Mouse (Mus musculus) brain, embryonic 18.5 days (tissue): ENCODE data around the gene Tm4sf1.

ENCODE experiments used
- DNase-seq: peaks from one replicate; pipeline ENCODE4 v3.0.0-alpha.2; 2012; ENCODE audit warnings: low read depth, low spot score

The Tm4sf1 gene

GRCm38 (mm10) chr3:57301921-57302539 lies at the start of gene Tm4sf1:
Gene Tm4sf1, minus strand, starts transcription at chr3:57301988.
- no peak for DNase-seq

GRCm38 (mm10) chr3:57344811-57345210 lies 43.0 kb upstream of the Tm4sf1 start:
- no peak for DNase-seq

- no peak for DNase-seq
Measured at GRCm38 (mm10) chr3:57343837-57344607, 42.2 kb upstream of the Tm4sf1 start.

DNA sequence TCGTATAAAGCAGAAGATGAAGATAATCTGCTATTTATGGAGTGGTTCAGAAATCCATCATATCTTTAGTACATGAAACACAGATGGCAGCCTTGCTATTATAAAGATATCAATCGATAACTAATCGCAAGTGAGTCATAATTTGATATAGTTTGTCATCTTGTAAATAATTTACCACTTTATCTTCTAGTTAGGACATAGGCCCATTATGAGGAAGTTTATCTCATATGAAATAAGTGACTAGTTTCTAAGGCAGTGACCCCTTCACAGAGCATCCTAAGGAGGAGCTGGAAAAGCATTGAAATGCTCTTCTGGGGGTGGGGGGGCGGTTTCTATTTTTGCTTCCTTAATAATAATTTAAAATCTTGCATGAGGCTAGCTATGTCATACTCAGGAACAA lies 41.2 kb upstream of the Tm4sf1 start:
- DNase-seq, result no peak

DNA sequence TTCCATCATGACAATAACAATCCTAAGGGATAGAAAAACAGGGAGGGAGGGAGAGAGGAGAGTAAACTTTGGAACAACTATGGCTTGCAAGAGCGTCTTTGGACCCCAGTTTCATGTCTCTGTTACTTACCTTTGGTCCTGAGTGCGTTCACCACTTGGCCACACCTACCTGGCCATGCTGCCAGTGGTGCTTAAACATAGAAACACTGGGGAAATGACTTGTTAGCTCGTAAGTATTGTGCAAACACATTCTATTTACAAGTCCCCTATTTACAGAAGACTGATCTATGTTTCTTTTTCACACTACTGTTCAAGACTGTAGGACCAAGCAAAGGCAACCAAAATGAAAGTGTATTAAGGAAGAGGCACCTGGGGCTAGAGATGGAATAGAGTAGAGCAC lies 39.5 kb upstream of the Tm4sf1 start:
- DNase-seq, result no peak

DNA sequence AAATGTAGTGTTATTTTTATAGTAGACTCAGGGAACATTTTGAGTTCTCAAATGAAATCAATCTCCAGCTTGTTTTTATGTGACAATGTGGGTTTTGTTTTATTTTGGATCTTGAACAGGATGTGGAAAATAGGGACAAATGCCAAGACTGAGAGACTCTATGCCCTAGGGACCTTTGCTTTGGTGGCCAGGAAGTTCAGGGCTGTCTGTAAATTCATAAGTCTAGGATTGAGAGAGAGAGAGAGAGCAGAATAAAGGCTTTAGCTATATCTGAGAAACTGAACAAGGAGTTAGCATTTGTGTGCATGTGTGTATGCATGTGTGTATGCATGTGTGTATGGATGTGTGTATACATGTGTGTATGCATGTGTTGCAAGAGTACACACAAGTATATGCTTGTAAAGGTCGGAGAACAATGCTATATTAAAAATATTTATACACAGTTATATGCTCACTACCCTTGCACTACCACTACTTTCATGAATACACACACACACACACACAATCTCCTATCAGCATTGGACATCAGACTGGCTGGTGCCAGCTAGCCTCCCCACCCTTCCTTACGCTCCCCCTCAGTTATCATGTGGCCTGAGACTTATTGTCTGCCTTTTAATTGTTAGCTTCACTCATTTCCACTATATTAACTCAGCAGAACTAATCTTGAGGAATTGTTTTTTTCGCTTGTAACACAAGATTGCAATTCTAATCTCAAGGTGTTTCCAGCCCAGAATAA lies 33.5 kb upstream of the Tm4sf1 start:
- no peak for DNase-seq

GRCm38 (mm10) chr3:57327941-57328340 lies 26.2 kb upstream of the Tm4sf1 start:
- no peak for DNase-seq

DNA sequence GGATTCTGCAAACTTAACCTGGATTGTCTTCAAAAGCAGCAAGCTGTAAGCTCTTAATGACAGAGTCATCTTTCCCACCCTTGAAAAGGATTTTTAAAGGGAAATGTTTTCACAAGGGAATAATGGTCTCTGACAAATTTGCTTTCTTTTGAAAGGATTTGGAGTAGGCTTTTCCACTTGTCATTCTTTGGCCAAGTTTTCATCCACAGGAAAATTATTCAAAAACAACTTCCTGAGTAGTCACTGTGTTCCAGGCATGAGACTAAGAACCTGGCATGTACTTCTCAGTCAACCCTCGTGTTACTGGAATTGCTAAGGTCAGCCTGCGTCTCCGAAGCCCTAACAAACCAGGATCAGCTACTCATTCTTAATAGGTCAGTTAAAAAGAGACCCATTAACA lies 5.3 kb upstream of the Tm4sf1 start:
- no peak for DNase-seq

DNA sequence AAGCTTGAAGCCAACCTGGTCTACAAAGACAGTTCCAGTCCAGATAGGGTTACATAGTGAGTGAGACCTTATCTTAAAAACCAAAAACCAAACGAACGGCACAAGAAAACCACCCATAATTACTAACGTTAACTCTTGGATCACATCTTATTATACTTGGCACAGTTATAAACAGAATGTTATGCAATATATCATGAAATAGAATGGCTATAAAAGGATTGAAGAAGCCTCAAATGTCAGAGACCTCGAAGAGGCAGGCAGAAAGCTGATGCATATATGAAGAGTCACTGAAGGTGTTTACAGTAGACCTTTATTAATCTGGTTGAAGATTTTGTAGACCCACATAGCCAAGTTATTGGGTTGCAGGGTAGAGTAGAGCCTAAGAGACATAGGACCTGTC lies 3.8 kb upstream of the Tm4sf1 start:
- DNase-seq, result no peak

DNA sequence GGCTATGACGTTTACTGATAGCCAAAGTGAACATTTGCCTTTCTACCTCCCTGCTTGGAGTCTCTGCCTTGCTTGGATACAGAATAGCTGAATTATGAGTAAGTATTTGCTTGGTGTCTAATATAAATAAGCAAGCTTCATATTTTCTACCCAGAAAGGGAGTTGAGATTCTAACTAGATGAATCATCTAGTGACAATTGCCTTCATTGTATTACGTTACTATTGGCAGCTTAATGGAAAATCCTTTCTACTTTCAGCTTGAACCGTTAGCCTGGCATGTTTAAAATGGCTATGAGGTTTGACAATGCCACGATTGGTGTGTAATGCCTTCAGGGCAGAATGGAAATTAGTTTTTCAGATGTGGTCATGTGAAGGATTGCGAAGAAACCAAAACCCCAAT lies 2.7 kb upstream of the Tm4sf1 start:
- no peak for DNase-seq

DNA sequence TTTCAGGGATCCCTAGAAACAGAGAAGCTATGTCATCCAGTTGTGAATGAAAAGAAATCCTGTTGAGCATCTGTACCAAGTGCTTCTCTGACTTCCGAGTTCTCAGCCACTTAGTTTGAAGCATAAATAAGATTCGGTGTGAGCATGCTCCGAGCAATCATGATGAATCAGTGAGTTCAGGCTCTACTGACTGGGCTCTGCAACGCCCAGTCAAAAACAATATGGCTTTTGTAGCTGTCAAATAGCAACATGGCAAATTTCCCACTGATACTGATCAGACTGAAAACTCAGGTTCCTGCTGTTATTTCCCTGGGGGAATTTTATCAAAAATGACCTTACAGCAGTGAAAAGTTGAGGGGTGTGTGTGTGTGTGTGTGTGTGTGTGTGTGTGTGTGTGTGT lies 2.3 kb upstream of the Tm4sf1 start:
- no peak for DNase-seq

DNA sequence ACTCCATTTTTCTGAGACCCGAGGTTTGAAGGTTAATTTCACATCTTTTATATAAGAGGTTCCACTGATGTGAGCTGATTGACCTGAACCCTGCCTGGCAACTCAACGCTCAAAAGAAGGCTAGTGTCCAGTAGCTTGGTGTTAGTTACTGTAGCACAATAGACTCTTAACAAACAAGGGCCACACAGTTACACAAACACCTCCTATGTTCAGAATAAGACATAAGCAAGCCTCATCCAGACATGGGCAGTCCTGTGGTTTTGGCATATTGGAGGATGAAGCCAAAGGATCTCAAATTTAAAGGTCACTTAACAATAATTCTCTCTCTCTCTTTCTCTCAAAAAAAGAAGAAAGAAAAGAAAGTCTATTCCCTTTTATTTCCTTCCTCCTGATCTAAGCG lies 1.7 kb upstream of the Tm4sf1 start:
- no peak for DNase-seq

GRCm38 (mm10) chr3:57302886-57303285 lies 1.1 kb upstream of the Tm4sf1 start:
- DNase-seq, result no peak

DNA sequence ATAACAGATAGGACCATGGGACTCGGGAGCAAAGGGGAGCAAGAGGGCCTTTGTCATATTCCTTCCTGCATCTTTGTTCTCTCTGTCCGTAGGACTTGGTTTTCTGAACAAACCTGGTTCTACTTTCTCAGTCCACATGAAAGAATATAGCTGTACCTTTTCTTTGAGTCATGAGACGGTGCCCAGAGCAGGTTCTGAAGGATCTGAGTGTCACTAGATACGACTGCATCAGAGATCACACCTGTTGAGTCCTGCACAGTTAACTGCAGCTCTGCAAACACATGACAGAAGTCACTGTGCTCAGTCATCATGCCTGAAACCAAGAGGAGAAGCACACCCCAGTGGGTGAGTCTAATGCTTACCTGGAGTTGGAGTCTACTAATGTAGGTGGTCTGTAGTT lies 422 bp downstream of the Tm4sf1 start:
- no peak for DNase-seq

- no peak for DNase-seq
Measured at GRCm38 (mm10) chr3:57297991-57298390, 3.8 kb downstream of the Tm4sf1 start.

DNA sequence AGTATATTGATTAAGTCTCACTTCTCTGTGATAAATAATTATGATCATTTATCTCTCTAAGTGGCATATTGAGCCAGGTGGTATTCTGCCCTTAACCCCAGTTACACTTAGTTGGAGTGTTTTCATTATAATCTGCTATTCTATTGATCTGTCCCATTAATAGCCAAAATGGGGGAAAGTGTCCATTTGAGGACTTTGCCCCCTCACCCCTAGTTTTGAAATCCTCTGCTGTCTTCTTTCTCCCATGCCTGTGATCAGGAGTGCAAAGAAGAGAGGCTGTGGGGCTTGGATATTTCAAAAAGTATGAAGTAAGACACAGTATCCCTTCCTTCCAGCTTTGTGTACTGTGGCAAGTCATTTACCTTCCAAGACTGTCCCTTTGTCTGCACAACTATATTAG lies 5.2 kb downstream of the Tm4sf1 start:
- DNase-seq, result no peak

- DNase-seq, result no peak
Measured at GRCm38 (mm10) chr3:57295631-57296030, 6.2 kb downstream of the Tm4sf1 start.

DNA sequence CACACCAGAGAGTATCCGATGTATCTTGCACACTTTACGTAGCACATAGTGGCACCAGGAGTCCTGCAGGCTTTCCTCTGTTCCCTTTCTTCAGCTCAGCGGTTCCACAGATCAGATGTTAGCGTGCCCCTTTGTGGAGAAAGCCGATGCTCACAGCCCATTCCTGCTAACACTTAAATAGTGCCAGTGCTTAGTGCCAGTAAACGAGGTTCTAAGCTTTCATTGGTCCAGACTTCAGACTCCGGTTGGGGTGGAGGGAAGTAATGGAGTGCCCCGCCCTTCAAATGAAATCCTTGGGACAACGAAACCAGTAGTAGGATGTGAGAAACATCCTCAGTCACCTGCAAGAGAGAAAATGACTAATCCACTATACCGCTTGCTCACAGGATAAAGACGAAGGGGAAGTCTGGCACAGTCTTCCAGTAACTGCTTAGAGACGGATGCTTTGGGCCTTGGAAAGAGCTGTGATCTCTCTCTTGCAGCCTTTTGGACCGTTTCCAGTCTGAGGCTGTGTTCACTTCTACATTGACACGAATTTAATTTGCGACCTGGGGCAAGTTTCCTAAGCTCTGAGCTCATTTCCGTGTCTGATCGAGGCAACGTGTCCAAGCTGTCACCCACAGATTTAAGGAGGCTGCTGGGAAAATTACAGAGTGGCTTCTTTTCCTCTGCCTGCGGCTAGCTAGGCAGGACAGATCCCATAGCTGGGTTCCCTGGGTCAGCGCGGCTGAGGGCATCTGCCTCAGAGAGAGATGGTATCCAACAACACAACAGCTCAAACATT lies 6.9 kb downstream of the Tm4sf1 start:
- no peak for DNase-seq

GRCm38 (mm10) chr3:57293925-57294324 lies 7.9 kb downstream of the Tm4sf1 start:
- no peak for DNase-seq

GRCm38 (mm10) chr3:57292826-57293225 lies 9.0 kb downstream of the Tm4sf1 start:
- no peak for DNase-seq

DNA sequence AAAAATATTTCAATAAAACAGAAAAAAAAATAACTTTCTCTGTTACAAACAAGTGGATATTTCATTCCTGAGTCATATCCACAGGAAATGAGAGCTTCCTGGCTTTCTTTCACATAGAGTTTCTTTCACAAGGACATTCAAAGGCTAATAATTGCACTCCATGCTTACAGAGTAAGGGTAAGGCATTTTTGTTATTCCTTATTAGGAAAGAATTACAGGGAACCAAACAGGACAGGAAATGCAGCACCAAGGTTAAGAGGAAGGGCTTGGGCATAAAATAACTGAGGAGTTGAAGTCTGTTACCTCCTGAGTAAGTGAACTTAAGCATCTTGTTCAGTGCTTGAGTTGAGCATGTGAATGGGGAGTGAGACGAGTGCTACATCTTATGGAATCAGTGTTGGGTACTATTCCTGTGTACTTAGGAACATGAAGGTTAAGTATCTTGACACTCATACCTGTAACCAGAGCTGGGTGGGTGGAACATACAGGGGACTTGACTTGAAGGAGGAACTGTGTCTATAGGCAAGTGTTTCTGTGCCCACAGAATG lies 12.8 kb downstream of the Tm4sf1 start:
- DNase-seq, result no peak
